Mouse (Mus musculus): Measurements from ENCODE around the gene Tmem119. TPM values are rescaled to one million over a fixed set of nuclear protein-coding genes. Genes with fewer than 3 reads are reported as not detected.
A peak's percentile ranks its signal among the peaks of the same experiment; 100 is the strongest.

Gene Tmem119
- polyA plus RNA-seq, 1 experiment from 2014 or later = 3.4 TPM

DNA sequence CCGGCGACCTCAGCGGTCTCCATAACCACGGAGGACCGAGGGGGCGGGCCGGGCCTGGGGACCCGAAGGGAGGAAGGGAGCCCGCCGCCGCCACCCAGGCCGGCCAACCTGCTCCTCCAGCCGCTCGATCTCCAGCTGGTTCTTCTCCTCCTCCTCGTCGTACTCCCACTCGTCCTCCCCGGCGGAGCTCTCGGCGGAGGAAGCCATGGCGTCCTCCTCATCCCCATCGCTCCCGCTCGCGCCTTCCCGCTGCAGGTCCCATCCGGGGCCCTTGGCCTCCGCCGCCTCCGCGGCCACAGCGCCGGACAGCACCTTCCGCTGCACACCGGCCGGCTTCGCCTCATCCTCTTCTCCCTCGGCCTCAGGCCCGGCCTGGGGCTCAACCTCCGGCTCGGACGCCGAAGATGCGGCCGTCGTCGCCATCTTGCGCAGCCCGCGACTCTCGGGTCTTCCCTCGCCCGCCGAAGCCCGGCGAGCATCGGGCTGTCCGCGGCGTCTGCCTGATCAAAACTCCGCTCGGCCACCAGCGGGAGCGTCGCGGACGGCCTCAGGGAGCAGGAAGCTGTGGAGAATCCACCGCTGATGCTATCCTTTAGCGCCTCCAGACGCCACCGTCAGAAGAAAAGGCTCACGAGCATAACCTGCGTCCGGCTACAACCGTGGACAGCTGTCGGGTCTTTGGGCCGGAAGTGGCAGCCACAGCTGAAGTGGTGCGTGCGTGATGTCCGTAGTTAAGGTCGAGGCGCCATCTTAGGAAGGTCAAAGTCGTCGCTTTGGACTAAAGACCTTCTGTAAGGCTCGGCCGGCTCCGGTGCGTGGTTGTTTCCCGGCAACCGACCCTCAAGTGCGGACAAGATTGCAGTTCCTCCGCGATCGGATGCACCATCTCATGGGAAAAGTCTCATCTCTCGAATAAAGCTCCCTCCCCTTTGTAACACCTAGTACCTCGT is 28.8 kb downstream of the Tmem119 start:
- TF ChIP-seq CTCF (IDR thresholded peaks at IDR 0.05; ENCODE audit: low read depth) = no peak
- peak; percentile 90 for TF ChIP-seq EP300 (IDR thresholded peaks at IDR 0.05; ENCODE audit: low read depth)
- H3K9me3 ChIP-seq (ENCODE audit: low read length) = no peaks in the 10 kb centered on the region
- DNase-seq (peak; percentile 87), ATAC-seq (peak; percentile 82)
- peaks cover 25% of the 10 kb centered on the region for H3K36me3 ChIP-seq (replicated peaks; ENCODE audit: insufficient read depth, low read length)
- H3K4me1 ChIP-seq (ENCODE audit: insufficient read depth) = peaks cover 29% of the 10 kb centered on the region
- peak overlapping the region; percentile 88 for H3K4me3 ChIP-seq (ENCODE audit: low read depth, low read length)
- no peaks in the 10 kb centered on the region for H3K27me3 ChIP-seq (ENCODE audit: insufficient read depth, low read length)
- peak overlapping the region; percentile 93 for H3K9ac ChIP-seq (replicated peaks)
- peak overlapping the region; percentile 92 for H3K27ac ChIP-seq (ENCODE audit: low read depth)
- under 1% methylated on average over 93 of the region's 97 CpGs for WGBS (ENCODE audit: insufficient replicate concordance)
- peak overlapping the region; percentile 97 for H3K4me2 ChIP-seq (ENCODE audit: low read depth, low read length)

DNA sequence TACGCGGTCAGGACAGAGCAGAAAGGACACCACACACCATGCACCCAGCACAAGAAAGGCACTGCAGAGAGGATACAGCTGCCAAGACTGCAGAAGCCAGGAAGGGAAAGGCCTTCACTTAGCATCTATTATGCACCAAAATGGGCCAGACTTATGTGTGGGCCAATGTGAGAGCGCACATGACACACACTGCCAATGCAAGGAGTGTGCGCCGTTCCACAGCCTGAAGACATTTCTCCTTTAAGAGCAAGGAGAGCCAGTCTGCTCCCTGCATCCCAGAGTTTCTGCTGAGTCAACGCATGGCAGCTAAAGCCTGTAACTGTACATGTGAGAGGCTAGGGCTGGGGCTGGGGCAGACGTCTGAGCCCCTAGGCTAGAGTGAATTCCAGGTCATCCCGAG is 31.5 kb downstream of the Tmem119 start:
- Histone ChIP-seq H3K27ac (ENCODE audit: low read depth) (no peak overlapping the region), H3K4me1 (ENCODE audit: insufficient read depth) (peaks cover 21% of the 10 kb centered on the region), H3K36me3 (replicated peaks; ENCODE audit: insufficient read depth, low read length) (peaks cover 12% of the 10 kb centered on the region), H3K4me3 (ENCODE audit: low read depth, low read length) (no peak overlapping the region), H3K9me3 (ENCODE audit: low read length) (no peaks in the 10 kb centered on the region), H3K9ac (replicated peaks) (no peak overlapping the region), H3K27me3 (ENCODE audit: insufficient read depth, low read length) (no peaks in the 10 kb centered on the region), H3K4me2 (ENCODE audit: low read depth, low read length) (no peak overlapping the region)
- WGBS (ENCODE audit: insufficient replicate concordance) = 85% methylated on average over 8 of the region's 8 CpGs
- ATAC-seq = no peak
- no peak for DNase-seq
- no peak for TF ChIP-seq CTCF (IDR thresholded peaks at IDR 0.05; ENCODE audit: low read depth)
- TF ChIP-seq EP300 (IDR thresholded peaks at IDR 0.05; ENCODE audit: low read depth) = no peak

DNA sequence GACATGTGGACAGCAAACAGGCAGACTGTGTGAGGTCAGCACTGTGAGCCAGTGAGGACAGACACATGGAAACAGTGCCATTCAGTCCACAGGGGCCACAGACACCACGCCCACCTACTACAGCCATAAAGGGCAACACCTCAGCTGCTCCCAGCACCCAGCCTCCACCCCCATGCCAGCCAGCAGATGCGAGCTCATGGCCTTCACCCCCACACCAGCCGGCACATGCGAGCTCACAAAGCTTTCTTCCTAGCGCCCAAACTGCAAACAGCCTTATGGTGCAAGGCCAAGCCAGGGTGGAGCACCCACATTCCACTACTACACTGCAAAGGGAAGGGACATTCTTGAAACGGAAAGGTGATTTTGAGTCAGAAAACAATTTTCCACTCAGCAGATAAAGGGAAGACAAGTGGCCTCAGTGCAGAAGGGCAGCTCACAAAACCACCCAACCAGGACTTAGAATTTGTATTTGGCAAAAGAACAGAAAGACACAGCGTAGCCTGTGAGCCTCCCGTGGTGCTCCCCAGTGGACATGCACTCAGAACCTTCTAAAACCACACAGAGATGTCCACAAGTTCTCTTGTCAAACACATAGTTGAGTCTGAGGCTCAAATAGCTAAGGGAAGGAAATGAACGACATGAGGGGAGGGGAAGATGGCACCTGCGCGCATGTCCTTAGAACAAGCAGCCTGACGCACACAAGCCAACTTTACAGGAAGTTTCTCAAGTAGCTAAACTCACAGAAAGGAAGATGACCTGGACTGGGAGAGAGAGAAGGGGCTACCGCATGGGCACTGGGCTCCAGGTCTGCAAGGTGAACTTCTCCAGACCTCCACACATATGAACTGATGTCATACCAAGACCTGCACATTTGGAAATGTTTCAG is 34.4 kb downstream of the Tmem119 start:
- TF ChIP-seq CTCF (IDR thresholded peaks at IDR 0.05; ENCODE audit: low read depth) (no peak), EP300 (IDR thresholded peaks at IDR 0.05; ENCODE audit: low read depth) (no peak)

DNA sequence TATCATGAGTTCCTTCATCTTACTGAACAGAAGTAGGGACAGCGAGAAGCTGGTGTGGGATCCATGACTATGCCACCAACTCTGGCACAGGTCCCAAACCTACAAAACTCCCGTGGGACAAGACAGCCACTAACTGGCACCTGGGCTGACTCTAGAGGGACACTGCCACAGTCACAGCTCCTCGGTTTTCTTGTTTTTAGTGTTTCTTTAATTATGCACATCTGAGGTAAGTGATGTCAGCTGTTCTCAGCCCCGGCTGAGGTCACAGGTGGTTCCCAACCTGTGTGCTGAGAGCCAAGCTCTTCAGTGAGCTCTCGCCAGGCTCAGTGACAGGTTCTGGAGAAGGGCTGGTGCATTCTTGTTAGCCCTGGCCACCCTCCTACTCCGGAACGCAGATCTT is 35.9 kb downstream of the Tmem119 start:
- 82% methylated on average over 7 of the region's 7 CpGs for WGBS (ENCODE audit: insufficient replicate concordance)
- Histone ChIP-seq H3K27me3 (ENCODE audit: insufficient read depth, low read length) (no peaks in the 10 kb centered on the region), H3K4me2 (ENCODE audit: low read depth, low read length) (no peak overlapping the region), H3K4me3 (ENCODE audit: low read depth, low read length) (no peak overlapping the region), H3K36me3 (replicated peaks; ENCODE audit: insufficient read depth, low read length) (peaks cover 47% of the 10 kb centered on the region), H3K9ac (replicated peaks) (no peak overlapping the region), H3K4me1 (ENCODE audit: insufficient read depth) (no peaks in the 10 kb centered on the region), H3K27ac (ENCODE audit: low read depth) (no peak overlapping the region), H3K9me3 (ENCODE audit: low read length) (no peaks in the 10 kb centered on the region)
- DNase-seq (no peak), ATAC-seq (no peak)
- TF ChIP-seq EP300 (IDR thresholded peaks at IDR 0.05; ENCODE audit: low read depth) = no peak
- TF ChIP-seq CTCF (IDR thresholded peaks at IDR 0.05; ENCODE audit: low read depth) = no peak

More for the DNA sequence above, 34.4 kb downstream of the Tmem119 start:
- Histone ChIP-seq H3K9ac (replicated peaks) (no peak overlapping the region), H3K27me3 (ENCODE audit: insufficient read depth, low read length) (no peaks in the 10 kb centered on the region), H3K36me3 (replicated peaks; ENCODE audit: insufficient read depth, low read length) (peaks cover 34% of the 10 kb centered on the region), H3K27ac (ENCODE audit: low read depth) (no peak overlapping the region), H3K4me3 (ENCODE audit: low read depth, low read length) (no peak overlapping the region), H3K9me3 (ENCODE audit: low read length) (no peaks in the 10 kb centered on the region), H3K4me2 (ENCODE audit: low read depth, low read length) (no peak overlapping the region), H3K4me1 (ENCODE audit: insufficient read depth) (peaks cover 10% of the 10 kb centered on the region)
- ATAC-seq (no peak), DNase-seq (no peak)
- 75% methylated on average over 13 of the region's 13 CpGs for whole genome bisulfite sequencing (ENCODE audit: insufficient replicate concordance)

DNA sequence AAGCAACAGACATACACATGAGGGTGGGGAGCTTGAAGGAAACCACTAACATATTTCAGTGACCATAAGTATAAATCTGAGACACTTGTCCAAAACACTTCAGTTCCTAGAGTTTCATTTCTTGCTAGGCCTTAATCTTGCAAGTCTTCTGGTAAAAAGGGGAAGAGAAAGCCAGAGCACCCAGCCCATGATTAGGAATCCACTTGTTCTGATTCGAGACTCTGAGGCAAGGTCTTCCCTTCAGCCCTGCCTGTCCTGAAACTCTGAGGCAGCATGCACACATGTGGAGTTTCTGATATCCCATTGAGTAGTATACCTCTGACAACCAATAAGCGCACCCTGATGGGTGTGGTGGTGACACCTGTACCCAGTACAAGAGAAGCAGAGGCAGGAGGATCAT is 38.7 kb downstream of the Tmem119 start:
- ATAC-seq (no peak), DNase-seq (no peak)
- Histone ChIP-seq H3K27ac (ENCODE audit: low read depth) (no peak overlapping the region), H3K9ac (replicated peaks) (no peak overlapping the region), H3K27me3 (ENCODE audit: insufficient read depth, low read length) (no peaks in the 10 kb centered on the region), H3K4me1 (ENCODE audit: insufficient read depth) (no peaks in the 10 kb centered on the region), H3K4me2 (ENCODE audit: low read depth, low read length) (no peak overlapping the region), H3K9me3 (ENCODE audit: low read length) (no peaks in the 10 kb centered on the region), H3K36me3 (replicated peaks; ENCODE audit: insufficient read depth, low read length) (peaks cover 73% of the 10 kb centered on the region), H3K4me3 (ENCODE audit: low read depth, low read length) (no peak overlapping the region)
- TF ChIP-seq EP300 (IDR thresholded peaks at IDR 0.05; ENCODE audit: low read depth) (no peak), CTCF (IDR thresholded peaks at IDR 0.05; ENCODE audit: low read depth) (no peak)
- WGBS (ENCODE audit: insufficient replicate concordance) = 72% methylated on average over 2 of the region's 2 CpGs

Data from liver, postnatal 0 days (tissue).